Mouse (Mus musculus): ENCODE measurements at regions not wholly inside any gene's neighbourhood (a gene's known extent, or its start where the extent isn't known, plus 50 kb on each side); places are given as distances from the start of the nearest gene placed in this dataset.
A peak's percentile ranks its signal among the peaks of the same experiment; 100 is the strongest.

DNA sequence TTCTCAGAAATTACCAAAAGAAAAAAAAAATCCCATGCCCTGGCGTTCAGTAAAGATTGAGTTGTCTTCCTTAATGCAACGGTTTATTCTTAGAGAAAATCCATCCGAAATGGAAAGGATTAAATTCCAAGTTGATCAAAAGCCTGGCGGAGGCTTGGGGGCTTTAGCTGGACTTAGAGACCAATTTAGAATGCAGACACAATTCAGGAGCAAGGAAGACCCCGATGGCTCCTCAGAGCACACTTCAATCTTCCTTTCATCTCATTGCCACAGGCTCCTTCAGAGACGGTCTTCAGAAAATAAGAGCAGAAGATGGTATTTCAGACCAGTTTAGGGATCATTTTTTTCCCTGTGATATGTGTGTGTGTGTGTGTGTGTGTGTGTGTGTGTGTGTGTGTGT lies 171.8 kb downstream of the Ankrd50 start:
- TF ChIP-seq POLR2A (IDR thresholded peaks at IDR 0.05; ENCODE audit: extremely low read depth, insufficient read depth, low read length) (no peak), CTCF (IDR thresholded peaks at IDR 0.05; ENCODE audit: low read depth, low read length) (no peak)

DNA sequence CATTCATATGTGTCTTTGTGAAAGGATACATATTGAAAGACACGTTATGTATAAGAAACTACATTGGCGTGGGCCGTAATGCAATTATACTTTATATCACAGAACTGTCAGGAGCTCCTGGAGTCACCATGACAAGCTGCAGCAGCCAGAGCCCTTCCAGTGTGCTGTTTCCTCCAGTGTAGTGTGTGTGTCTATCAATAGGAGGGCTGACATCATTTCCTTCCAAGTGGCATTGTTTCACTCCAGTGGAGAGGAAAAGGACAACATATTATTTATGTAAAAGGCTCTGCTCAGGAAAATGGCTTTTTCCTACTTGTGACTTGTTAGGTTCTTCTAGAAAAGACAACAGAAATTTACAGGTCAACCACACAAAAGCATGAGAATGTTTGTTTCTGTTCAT lies 172.5 kb downstream of the Ankrd50 start:
- Histone ChIP-seq H3K36me3 (ENCODE audit: control insufficient read depth, insufficient read depth, low read length) (no peaks in the 10 kb centered on the region), H3K9ac (ENCODE audit: low read depth, low read length) (no peak overlapping the region), H3K27me3 (ENCODE audit: control insufficient read depth, insufficient read depth, low read length) (no peaks in the 10 kb centered on the region), H3K4me1 (ENCODE audit: control insufficient read depth, insufficient read depth, low read length) (no peaks in the 10 kb centered on the region), H3K27ac (replicated peaks; ENCODE audit: insufficient read depth, low read depth, low read length) (no peak overlapping the region), H3K79me2 (ENCODE audit: control insufficient read depth, insufficient read depth, low read length) (no peaks in the 10 kb centered on the region), H3K4me3 (ENCODE audit: insufficient read depth, low read depth, low read length) (no peak overlapping the region)
- TF ChIP-seq POLR2A (IDR thresholded peaks at IDR 0.05; ENCODE audit: extremely low read depth, insufficient read depth, low read length) = no peak
- TF ChIP-seq CTCF (IDR thresholded peaks at IDR 0.05; ENCODE audit: low read depth, low read length) = no peak
- DNase-seq (ENCODE audit: extremely low read depth, low read depth, low spot score) = no peak
- 79% methylated on average over 3 of the region's 3 CpGs for WGBS

More for the DNA sequence above, 171.8 kb downstream of the Ankrd50 start:
- H3K4me1 ChIP-seq (ENCODE audit: control insufficient read depth, insufficient read depth, low read length) = no peaks in the 10 kb centered on the region
- H3K4me3 ChIP-seq (ENCODE audit: insufficient read depth, low read depth, low read length) = no peak overlapping the region
- no peaks in the 10 kb centered on the region for H3K27me3 ChIP-seq (ENCODE audit: control insufficient read depth, insufficient read depth, low read length)
- H3K9ac ChIP-seq (ENCODE audit: low read depth, low read length) = no peak overlapping the region
- 89% methylated on average over 6 of the region's 6 CpGs for WGBS
- no peak for DNase-seq (ENCODE audit: extremely low read depth, low read depth, low spot score)
- no peaks in the 10 kb centered on the region for H3K79me2 ChIP-seq (ENCODE audit: control insufficient read depth, insufficient read depth, low read length)
- no peak overlapping the region for H3K27ac ChIP-seq (replicated peaks; ENCODE audit: insufficient read depth, low read depth, low read length)
- no peaks in the 10 kb centered on the region for H3K36me3 ChIP-seq (ENCODE audit: control insufficient read depth, insufficient read depth, low read length)

DNA sequence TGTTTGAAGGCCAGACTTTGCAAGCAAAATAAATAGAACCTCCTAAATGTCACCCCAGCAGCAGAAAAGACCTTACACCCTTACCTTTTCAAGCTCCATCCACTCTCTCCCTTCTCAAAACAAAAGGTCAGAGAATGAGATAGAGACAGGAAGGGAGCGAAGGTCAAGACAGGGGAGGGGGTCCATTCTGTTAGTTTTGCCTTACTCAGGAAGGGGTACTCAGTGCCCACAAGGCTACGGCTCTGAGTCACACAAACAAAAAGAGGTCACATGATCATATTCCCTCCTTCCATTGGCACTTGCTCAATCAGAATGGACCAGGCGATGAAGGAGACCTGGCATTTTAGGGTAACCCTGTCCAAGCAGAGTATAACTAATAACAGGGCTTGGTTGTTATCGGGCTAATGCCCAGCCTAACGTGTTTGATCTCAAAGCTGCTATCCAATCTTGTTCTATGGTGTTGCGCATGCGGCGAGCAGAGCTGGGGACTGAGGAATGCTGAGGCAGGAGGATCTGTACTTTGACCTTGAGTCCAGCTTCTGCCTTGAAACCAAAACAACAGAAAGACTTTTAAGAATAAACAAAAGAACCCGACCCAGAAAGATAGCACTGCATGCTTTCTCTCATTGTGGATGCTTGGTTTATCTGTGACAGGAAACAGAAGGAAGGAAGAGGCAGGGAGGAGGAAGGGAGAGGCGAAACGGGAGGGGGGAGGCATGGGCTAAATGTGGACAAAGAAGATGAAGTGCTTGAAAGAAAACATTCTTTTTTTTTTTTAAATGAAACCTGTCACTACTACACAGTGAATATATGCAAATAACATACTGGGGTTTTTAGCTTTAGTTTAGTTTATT lies 184.5 kb downstream of the Ankrd50 start:
- H3K27ac ChIP-seq (replicated peaks; ENCODE audit: insufficient read depth, low read depth, low read length) = peak overlapping the region; percentile 65
- H3K79me2 ChIP-seq (ENCODE audit: control insufficient read depth, insufficient read depth, low read length) = no peaks in the 10 kb centered on the region
- H3K4me1 ChIP-seq (ENCODE audit: control insufficient read depth, insufficient read depth, low read length) = peaks cover 8% of the 10 kb centered on the region; the same call in 1 of the 2 replicates
- no peaks in the 10 kb centered on the region for H3K36me3 ChIP-seq (ENCODE audit: control insufficient read depth, insufficient read depth, low read length)
- peak; percentile 34 for DNase-seq (ENCODE audit: extremely low read depth, low read depth, low spot score)
- H3K27me3 ChIP-seq (ENCODE audit: control insufficient read depth, insufficient read depth, low read length) = no peaks in the 10 kb centered on the region
- WGBS = 53% methylated on average over 11 of the region's 11 CpGs
- TF ChIP-seq POLR2A (IDR thresholded peaks at IDR 0.05; ENCODE audit: extremely low read depth, insufficient read depth, low read length) = no peak
- TF ChIP-seq CTCF (IDR thresholded peaks at IDR 0.05; ENCODE audit: low read depth, low read length) = no peak
- no peak overlapping the region for H3K9ac ChIP-seq (ENCODE audit: low read depth, low read length)
- H3K4me3 ChIP-seq (ENCODE audit: insufficient read depth, low read depth, low read length) = no peak overlapping the region

DNA sequence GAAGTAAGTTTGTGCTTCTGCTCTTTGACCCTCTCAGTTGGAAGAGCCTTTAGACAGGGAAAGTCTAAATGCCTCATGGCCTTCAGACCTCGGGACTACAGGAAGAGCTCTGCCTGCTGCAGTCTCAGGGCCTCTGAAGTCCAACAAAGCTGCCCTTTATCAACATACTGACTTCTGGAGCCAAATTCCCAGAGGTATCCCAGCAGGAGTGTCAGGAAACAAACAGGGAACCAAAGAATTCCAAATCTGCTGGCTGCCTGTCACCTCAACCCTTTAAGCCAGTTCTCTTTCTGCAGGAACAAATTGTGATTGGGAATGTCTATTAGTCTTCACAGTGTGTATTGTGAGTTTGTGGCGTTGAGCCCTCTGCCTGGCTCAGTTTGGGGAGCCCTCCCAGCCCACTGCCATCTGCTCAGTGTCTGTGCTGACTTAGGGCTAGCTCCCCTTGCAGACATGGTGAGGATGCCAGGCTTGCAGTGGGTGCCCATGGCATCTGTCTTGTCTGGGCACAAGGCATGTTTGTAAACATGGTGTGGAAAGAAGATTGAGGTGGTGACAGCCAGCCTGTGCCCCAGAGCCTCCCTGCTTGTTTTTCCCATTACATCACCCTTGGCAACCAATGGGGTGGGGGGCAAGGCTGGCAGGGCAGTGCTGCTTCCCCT lies 185.3 kb downstream of the Ankrd50 start:
- Histone ChIP-seq H3K9ac (ENCODE audit: low read depth, low read length) (no peak overlapping the region), H3K27me3 (ENCODE audit: control insufficient read depth, insufficient read depth, low read length) (no peaks in the 10 kb centered on the region), H3K4me3 (ENCODE audit: insufficient read depth, low read depth, low read length) (no peak overlapping the region), H3K4me1 (ENCODE audit: control insufficient read depth, insufficient read depth, low read length) (peaks cover 8% of the 10 kb centered on the region; the same call in 1 of the 2 replicates), H3K36me3 (ENCODE audit: control insufficient read depth, insufficient read depth, low read length) (no peaks in the 10 kb centered on the region), H3K79me2 (ENCODE audit: control insufficient read depth, insufficient read depth, low read length) (no peaks in the 10 kb centered on the region), H3K27ac (replicated peaks; ENCODE audit: insufficient read depth, low read depth, low read length) (peak overlapping the region; percentile 65)
- no peak for TF ChIP-seq POLR2A (IDR thresholded peaks at IDR 0.05; ENCODE audit: extremely low read depth, insufficient read depth, low read length)
- 37% methylated on average over 2 of the region's 2 CpGs for WGBS
- DNase-seq (ENCODE audit: extremely low read depth, low read depth, low spot score) = no peak

DNA sequence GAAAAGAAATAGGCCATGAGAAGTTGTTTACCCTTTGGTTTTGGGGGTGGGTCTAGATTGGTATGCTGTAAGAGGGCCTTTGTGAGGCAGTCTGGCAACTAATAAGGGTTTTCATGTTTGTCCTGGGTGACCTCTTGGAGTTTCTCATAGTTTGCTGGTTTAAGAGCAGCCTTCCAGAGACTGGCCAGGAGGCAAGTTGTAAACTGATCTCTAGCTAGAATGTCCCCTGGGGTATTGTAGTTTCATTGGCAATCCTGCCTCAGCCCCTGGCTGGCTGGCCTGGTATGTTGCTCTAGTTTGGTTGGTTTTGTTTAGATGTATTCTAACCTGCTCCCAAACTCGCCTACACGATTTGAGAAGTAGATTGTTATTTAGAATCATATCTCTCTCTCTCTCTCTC lies 187.1 kb downstream of the Ankrd50 start:
- TF ChIP-seq CTCF (IDR thresholded peaks at IDR 0.05; ENCODE audit: low read depth, low read length) = no peak
- TF ChIP-seq POLR2A (IDR thresholded peaks at IDR 0.05; ENCODE audit: extremely low read depth, insufficient read depth, low read length) = no peak

DNA sequence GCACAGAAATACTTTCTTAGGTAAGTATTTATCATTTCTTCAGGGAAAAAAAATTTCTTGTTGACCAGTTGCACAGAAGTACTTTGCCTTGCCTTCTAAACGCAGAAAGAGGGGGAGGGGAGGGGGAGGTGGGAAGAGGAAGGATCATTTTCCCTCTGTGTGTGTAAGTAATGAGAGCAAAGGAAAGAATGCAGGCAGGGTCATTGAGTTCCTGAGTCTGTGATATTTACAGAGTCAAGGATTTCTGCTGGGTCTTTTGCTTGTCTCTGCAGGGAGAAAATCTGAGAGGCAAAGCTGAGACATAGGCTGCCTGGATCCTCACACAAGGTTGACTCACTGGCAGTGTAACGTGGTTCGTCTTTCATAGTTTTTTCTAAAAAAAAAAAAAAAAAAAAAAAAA lies 195.6 kb downstream of the Ankrd50 start:
- DNase-seq (ENCODE audit: extremely low read depth, low read depth, low spot score) = no peak
- WGBS = 51% methylated on average over 3 of the region's 3 CpGs
- no peak for TF ChIP-seq POLR2A (IDR thresholded peaks at IDR 0.05; ENCODE audit: extremely low read depth, insufficient read depth, low read length)
- TF ChIP-seq CTCF (IDR thresholded peaks at IDR 0.05; ENCODE audit: low read depth, low read length) = no peak
- Histone ChIP-seq H3K27ac (replicated peaks; ENCODE audit: insufficient read depth, low read depth, low read length) (no peak overlapping the region), H3K79me2 (ENCODE audit: control insufficient read depth, insufficient read depth, low read length) (no peaks in the 10 kb centered on the region), H3K27me3 (ENCODE audit: control insufficient read depth, insufficient read depth, low read length) (no peaks in the 10 kb centered on the region), H3K36me3 (ENCODE audit: control insufficient read depth, insufficient read depth, low read length) (no peaks in the 10 kb centered on the region), H3K4me1 (ENCODE audit: control insufficient read depth, insufficient read depth, low read length) (no peaks in the 10 kb centered on the region), H3K4me3 (ENCODE audit: insufficient read depth, low read depth, low read length) (no peak overlapping the region), H3K9ac (ENCODE audit: low read depth, low read length) (no peak overlapping the region)

More for the DNA sequence above, 187.1 kb downstream of the Ankrd50 start:
- Histone ChIP-seq H3K9ac (ENCODE audit: low read depth, low read length) (no peak overlapping the region), H3K4me1 (ENCODE audit: control insufficient read depth, insufficient read depth, low read length) (peaks cover 8% of the 10 kb centered on the region; the same call in 1 of the 2 replicates), H3K27me3 (ENCODE audit: control insufficient read depth, insufficient read depth, low read length) (no peaks in the 10 kb centered on the region), H3K79me2 (ENCODE audit: control insufficient read depth, insufficient read depth, low read length) (no peaks in the 10 kb centered on the region), H3K36me3 (ENCODE audit: control insufficient read depth, insufficient read depth, low read length) (no peaks in the 10 kb centered on the region), H3K27ac (replicated peaks; ENCODE audit: insufficient read depth, low read depth, low read length) (no peak overlapping the region), H3K4me3 (ENCODE audit: insufficient read depth, low read depth, low read length) (no peak overlapping the region)
- 83% methylated on average over 2 of the region's 2 CpGs for WGBS
- no peak for DNase-seq (ENCODE audit: extremely low read depth, low read depth, low spot score)
